Mouse (Mus musculus): Measurements from ENCODE around the gene Ndufv3. TPM values are rescaled to one million over a fixed set of nuclear protein-coding genes. Genes with fewer than 3 reads are reported as not detected.

Gene Ndufv3
- 18.0 TPM for polyA plus RNA-seq (2014; fragmentation: Illumina TruSeq; extraction: RNeasy Lipid Tissue Mini Kit (QIAGEN cat#74804); ENCODE audit: low read depth, low replicate concordance)

GRCm38 (mm10) chr17:31519946-31520838 is at the start of gene Ndufv3, which contains the start of gene Wdr4:
TSS of gene Ndufv3 (plus strand) at chr17:31520115.
TSS of gene Wdr4 (minus strand) at chr17:31519980.

GRCm38 (mm10) chr17:31564015-31564857 is 44.3 kb downstream of the Ndufv3 start, which contains the start of gene Pknox1:
TSS of gene Pknox1 (plus strand) at chr17:31564734.

Other genes with a start within 250 kb of the Ndufv3 start
- 491 TPM for gene Rsph1, start 242.7 kb upstream of the Ndufv3 start, polyA plus RNA-seq (2014; fragmentation: Illumina TruSeq; extraction: RNeasy Lipid Tissue Mini Kit (QIAGEN cat#74804); ENCODE audit: low read depth, low replicate concordance)
- 0.46 TPM for gene Slc37a1, start 233.3 kb upstream of the Ndufv3 start, polyA plus RNA-seq (2014; fragmentation: Illumina TruSeq; extraction: RNeasy Lipid Tissue Mini Kit (QIAGEN cat#74804); ENCODE audit: low read depth, low replicate concordance)
- 2.7 TPM for gene Pde9a, start 133.9 kb upstream of the Ndufv3 start, polyA plus RNA-seq (2014; fragmentation: Illumina TruSeq; extraction: RNeasy Lipid Tissue Mini Kit (QIAGEN cat#74804); ENCODE audit: low read depth, low replicate concordance)
- gene Wdr4, start 135 bp upstream of the Ndufv3 start, polyA plus RNA-seq (2014; fragmentation: Illumina TruSeq; extraction: RNeasy Lipid Tissue Mini Kit (QIAGEN cat#74804); ENCODE audit: low read depth, low replicate concordance): 2.5 TPM
- gene Pknox1, start 44.6 kb downstream of the Ndufv3 start, polyA plus RNA-seq (2014; fragmentation: Illumina TruSeq; extraction: RNeasy Lipid Tissue Mini Kit (QIAGEN cat#74804); ENCODE audit: low read depth, low replicate concordance): 15.6 TPM
- gene Cbs, start 117.1 kb downstream of the Ndufv3 start, polyA plus RNA-seq (2014; fragmentation: Illumina TruSeq; extraction: RNeasy Lipid Tissue Mini Kit (QIAGEN cat#74804); ENCODE audit: low read depth, low replicate concordance): 0.03 TPM
- gene U2af1, start 138.8 kb downstream of the Ndufv3 start, polyA plus RNA-seq (2014; fragmentation: Illumina TruSeq; extraction: RNeasy Lipid Tissue Mini Kit (QIAGEN cat#74804); ENCODE audit: low read depth, low replicate concordance): 37.4 TPM
- gene Cryaa, start 157.7 kb downstream of the Ndufv3 start, polyA plus RNA-seq (2014; fragmentation: Illumina TruSeq; extraction: RNeasy Lipid Tissue Mini Kit (QIAGEN cat#74804); ENCODE audit: low read depth, low replicate concordance): not detected